Mouse (Mus musculus) cerebellum, adult 9-10 months (tissue): ENCODE data around the gene Pdzd2.
A peak's percentile ranks its signal among the peaks of the same experiment; 100 is the strongest.

Experiments used
- DNase-seq: peaks from one replicate; pipeline ENCODE4 v3.0.0; 2022

Gene Pdzd2

GRCm38 (mm10) chr15:12425049-12425627 is 314.6 kb downstream of the Pdzd2 start:
- no peak for DNase-seq

- no peak for DNase-seq
Measured at GRCm38 (mm10) chr15:12424187-12424586, 315.5 kb downstream of the Pdzd2 start.

DNA sequence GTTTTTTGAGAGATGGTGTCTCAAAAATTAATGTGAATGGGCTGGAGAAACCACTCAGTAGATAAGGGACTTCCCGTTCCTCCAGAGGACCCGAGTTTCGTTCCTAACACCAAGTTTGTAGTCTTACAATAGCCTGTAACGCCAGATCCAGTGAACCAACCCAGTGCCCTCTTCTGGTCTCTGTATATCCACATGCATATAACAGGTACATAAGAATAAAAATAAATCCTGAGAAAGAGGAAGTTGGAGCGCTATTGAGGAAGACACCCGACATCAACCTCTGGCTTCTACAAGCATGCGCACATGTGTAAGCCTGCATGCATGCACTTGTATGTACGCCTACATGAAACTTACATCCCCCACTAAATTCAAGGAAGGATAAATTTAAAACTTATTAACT is 318.8 kb downstream of the Pdzd2 start:
- DNase-seq, result no peak

GRCm38 (mm10) chr15:12420376-12420775 is 319.3 kb downstream of the Pdzd2 start:
- no peak for DNase-seq

DNA sequence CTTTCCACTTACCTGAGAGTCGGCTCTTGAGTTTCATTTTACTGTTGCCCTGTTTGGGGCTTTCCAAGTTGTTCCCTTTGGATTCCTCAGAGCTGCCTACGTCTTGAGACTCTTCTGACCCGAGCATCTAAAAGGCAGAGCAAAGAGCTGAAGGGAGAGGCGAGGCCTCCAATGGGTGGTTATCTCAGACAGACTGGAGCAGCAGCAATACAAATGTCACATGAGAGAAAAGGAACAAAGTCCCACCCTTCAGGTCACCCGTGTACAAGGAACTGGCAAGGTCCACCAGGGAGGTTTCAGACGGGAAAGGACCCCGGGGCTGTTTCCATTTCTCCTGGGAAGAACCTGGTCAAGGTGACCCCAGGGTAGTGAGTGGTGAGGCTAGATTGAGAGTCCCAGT is 320.3 kb downstream of the Pdzd2 start:
- DNase-seq, result no peak

- no peak for DNase-seq
Measured at GRCm38 (mm10) chr15:12415536-12416200, 324.1 kb downstream of the Pdzd2 start.

GRCm38 (mm10) chr15:12414696-12415095 is 325.0 kb downstream of the Pdzd2 start:
- DNase-seq, result no peak

- no peak for DNase-seq
Measured at GRCm38 (mm10) chr15:12408205-12408604, 331.5 kb downstream of the Pdzd2 start.

GRCm38 (mm10) chr15:12405592-12405991 is 334.1 kb downstream of the Pdzd2 start:
- no peak for DNase-seq

GRCm38 (mm10) chr15:12397032-12397431 is 342.7 kb downstream of the Pdzd2 start:
- DNase-seq, result no peak

GRCm38 (mm10) chr15:12394758-12395157 is 345.0 kb downstream of the Pdzd2 start:
- no peak for DNase-seq

- DNase-seq, result no peak
Measured at GRCm38 (mm10) chr15:12388726-12389489, 350.8 kb downstream of the Pdzd2 start.

DNA sequence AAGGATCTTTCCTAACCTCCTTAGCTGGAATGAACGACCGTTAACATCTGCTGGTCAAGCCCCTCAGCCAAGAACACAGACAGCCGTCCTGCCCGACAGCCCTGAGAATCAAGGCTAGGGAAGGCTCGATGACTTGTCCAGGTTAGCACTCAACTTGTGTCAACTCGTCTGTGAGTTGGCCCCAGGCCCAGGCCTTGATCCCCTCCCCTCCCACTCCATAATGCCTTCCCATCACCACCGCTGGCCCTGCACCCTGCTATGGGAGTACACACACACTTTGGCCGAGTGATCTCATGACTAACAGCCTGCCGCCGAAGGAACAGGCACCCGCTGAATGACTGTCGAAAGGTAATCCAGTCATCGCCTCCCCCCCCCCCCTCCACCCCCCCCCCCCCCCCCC is 355.0 kb downstream of the Pdzd2 start:
- no peak for DNase-seq

DNA sequence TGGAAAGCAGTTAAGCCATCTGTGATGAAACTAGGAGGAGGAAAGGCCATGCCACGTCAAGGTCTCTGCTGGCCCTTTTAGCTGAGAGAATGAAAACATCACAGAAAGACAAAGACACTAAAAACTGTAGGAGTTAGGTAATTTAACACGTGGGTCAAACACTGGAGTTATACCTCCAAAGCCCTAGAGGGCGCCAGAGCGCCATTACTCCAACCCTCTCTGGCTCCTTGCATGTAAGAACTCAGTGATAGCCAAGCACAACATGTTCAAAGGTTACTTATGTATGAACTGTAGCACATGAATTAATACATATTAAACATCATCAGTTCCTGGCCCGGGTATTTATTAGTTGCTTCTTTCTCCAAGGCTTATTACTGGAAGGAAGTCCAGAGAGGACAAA is 359.2 kb downstream of the Pdzd2 start:
- DNase-seq, result no peak

GRCm38 (mm10) chr15:12380057-12380456 is 359.7 kb downstream of the Pdzd2 start:
- no peak for DNase-seq

DNA sequence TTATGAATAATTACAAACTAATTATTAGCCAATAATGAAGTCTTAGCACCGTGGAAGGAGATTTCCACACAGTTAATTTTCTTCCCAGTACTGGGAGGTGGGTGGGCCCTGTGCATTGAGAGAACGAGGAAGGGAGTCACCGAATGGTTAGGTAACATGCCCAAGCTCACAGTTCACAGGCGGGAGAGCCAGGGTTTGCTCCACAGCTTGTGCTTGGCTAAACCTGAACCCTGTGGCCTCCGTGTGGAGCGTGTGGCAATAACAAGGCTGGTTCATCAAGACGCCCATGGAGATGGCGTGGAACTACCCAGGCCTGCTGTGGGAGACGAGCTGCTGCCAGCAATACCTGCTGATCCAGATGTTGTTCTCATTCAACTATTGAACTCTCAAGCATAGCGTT is 361.9 kb downstream of the Pdzd2 start:
- DNase-seq, result no peak

DNA sequence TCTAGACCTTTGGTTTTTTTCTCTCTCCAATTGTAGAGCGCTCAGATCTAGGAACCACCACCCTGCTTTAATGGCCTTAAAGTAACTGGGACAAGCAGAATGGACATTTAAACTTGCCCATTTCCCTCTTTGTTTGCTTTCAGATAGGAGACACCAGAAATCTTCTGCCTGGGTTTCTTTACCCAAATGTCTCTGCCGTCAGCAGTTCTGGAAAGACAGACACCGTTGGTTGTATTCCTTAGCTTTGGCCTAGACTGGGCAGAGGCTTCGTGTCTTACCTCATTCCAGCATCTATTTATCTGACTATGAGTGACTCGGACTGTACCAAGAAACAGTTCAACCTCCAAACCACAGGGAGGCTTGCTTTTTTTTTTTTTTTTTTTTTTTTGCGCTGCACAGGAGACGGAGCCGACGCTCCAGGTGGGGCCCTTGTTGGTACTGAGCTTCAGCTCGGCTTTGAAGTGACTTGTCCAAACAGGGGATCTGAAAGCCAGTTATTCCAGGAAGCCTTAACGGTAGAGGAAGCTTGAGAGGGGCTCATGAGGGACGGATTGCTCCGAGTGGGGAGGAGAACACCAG is 363.1 kb downstream of the Pdzd2 start:
- no peak for DNase-seq

DNA sequence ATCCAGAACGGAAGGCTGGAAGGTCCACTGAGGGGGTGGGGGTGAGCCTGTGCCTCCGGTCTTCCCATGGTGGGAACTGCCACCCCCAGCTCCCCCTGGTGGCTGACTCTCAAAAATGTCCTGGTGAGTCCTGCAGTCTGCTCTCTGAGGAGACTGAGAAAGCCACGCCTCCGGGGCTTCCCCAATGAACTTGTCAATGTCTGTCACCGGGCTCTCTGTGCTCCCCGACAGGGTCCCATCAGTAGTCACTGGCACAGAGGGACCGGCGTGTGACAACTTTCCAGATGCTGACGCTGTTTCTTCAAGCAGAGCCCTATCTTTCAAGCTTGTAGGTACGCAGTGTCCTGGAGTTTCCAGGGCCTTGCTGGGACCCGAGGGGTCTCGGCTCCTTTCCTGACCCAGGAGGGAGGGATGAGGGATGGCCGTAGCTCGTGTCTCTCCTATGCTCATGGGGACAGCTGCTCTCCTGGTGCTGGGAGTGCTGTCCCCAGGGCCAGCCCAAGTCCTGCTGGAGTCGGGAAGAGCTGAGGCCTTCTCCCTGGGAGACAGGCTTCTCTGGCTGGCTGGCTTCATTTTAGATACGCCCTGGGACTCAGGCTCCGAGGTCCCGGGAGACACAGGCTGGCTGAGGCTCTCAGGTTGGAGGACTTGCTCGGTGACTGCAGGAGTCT is 363.9 kb downstream of the Pdzd2 start:
- peak; percentile 56 for DNase-seq

GRCm38 (mm10) chr15:12374916-12375315 is 364.8 kb downstream of the Pdzd2 start:
- no peak for DNase-seq

DNA sequence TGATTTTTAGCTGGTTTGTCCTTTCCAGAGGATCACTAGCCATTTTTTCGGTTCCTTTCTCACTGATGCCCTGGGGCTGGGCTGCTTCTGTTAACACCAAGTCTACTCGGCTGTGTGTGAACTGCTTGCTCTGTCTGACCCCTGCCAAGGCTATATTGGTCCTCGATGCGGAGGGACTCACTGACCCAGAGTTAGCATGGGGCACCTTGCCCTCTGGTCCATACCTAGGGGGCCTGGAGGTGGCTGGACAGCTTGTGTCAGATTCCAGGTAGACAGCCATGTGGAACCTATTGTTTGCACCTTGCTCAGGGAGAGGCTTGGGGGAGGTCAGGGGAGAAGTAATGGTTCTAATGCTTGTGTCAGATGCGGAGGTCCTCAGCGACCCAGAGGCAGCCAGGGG is 365.8 kb downstream of the Pdzd2 start:
- DNase-seq, result no peak

- DNase-seq, result no peak
Measured at GRCm38 (mm10) chr15:12373496-12373895, 366.2 kb downstream of the Pdzd2 start.

DNA sequence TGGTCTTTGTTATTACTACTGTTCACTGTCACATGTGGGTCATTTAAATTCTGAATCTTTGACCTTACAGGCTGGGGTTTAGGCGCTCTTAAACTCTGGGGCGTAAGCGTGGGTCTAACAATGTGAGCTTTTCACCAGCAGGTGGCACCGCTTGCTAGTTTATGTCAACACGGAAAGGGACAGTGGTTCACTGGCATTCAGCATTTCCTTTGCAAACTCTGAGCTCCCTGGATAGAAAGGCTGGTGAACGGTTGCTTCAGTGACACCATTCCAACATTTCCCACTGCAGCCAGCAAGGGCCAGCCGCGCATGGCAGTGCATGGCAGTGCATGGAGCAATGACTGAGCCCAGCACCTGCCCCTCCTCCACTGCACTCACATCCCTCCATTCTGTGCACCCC is 368.5 kb downstream of the Pdzd2 start:
- peak; percentile 80 for DNase-seq

DNA sequence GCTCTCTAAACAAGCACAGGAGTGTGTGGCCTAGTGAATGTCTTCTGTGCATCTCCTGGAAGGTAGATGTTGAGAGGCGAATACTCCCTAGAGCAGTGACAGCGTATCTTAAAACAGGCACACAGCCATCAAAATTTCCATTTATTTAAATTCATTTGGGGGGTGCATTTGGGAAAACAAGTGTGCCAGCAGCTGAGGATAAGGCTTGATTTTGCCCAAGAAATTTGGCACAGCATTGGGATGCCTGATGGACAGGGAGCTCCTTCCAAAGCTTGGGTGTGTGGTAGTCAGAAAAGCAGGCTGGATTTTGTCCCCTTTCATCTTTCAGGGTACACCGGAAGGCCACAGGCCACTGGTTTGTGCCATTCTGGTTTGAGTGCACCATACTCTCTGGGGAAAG is 369.6 kb downstream of the Pdzd2 start:
- no peak for DNase-seq
